Mouse (Mus musculus) kidney, embryonic 15.5 days (tissue): ENCODE measurements around the gene Aff1. TPM values are rescaled to one million over a fixed set of nuclear protein-coding genes. Genes with fewer than 3 reads are reported as not detected.

ENCODE experiments used
- ATAC-seq: fragments of 200-750 bp; cut with Nextera tagmentation; replicated peaks from 2 replicates; pipeline ENCODE4 v1.8.0; 2017; ENCODE audit warnings: moderate TSS enrichment; ENCODE audit not compliant: low FRiP score
- H3K27ac ChIP-seq: fragments of 300-500 bp; sonication (generic); 2 replicates; pipeline ENCODE4 v1.5.1; 2015; ENCODE audit warnings: mild to moderate bottlenecking, inconsistent platforms
- H3K27me3 ChIP-seq: fragments of 300-500 bp; sonication (generic); 2 replicates; pipeline ENCODE4 v1.6.1; 2015; ENCODE audit warnings: inconsistent platforms
- H3K36me3 ChIP-seq: fragments of 300-500 bp; sonication (generic); 2 replicates; pipeline ENCODE4 v1.6.1; 2015; ENCODE audit warnings: inconsistent platforms
- H3K4me1 ChIP-seq: fragments of 300-500 bp; sonication (generic); 2 replicates; pipeline ENCODE4 v1.6.1; 2015; ENCODE audit warnings: inconsistent platforms
- H3K4me2 ChIP-seq: fragments of 300-500 bp; sonication (generic); 2 replicates; pipeline ENCODE4 v1.6.1; 2015; ENCODE audit warnings: moderate library complexity, mild to moderate bottlenecking, inconsistent platforms
- H3K4me3 ChIP-seq: fragments of 300-500 bp; sonication (generic); replicated peaks from 2 replicates; pipeline ENCODE4 v1.5.1; 2015; ENCODE audit warnings: mild to moderate bottlenecking, inconsistent platforms
- H3K9ac ChIP-seq: fragments of 300-500 bp; sonication (generic); 2 replicates; pipeline ENCODE4 v1.6.1; 2015; ENCODE audit warnings: mild to moderate bottlenecking, inconsistent platforms
- H3K9me3 ChIP-seq: fragments of 300-500 bp; sonication (generic); replicated peaks from 2 replicates; pipeline ENCODE4 v1.6.1; 2016; ENCODE audit warnings: inconsistent platforms
- WGBS: fragments of 180-500 bp; shearing (Covaris S2); methylation state at CpG from one replicate; pipeline ENCODE4 v1.1.7; 2015; ENCODE audit warnings: mixed read lengths; 5-methylcytosine and 5-hydroxymethylcytosine counted together
- polyA plus RNA-seq: library from polyadenylated mRNA; unstranded; fragments of >200 nt; fragmentation: Nextera tagmentation; extraction: Ambion mirVana; gene quantifications from 2 replicates; pipeline ENCODE4 v1.2.1, GENCODE M21; 2015

Gene Aff1
- polyA plus RNA-seq, 1 experiment from 2014 or later, result 12.3 TPM

- ATAC-seq, result no peak
Observed at GRCm38 (mm10) chr5:103770447-103771222, 78.5 kb downstream of the Aff1 start.

GRCm38 (mm10) chr5:103771380-103771779 lies 79.2 kb downstream of the Aff1 start:
- Histone ChIP-seq H3K9ac (no peak overlapping the region), H3K27ac (peak overlapping the region; percentile 91), H3K36me3 (no peaks in the 10 kb centered on the region), H3K4me3 (no peak overlapping the region), H3K27me3 (no peaks in the 10 kb centered on the region), H3K9me3 (no peaks in the 10 kb centered on the region), H3K4me2 (no peak overlapping the region), H3K4me1 (peaks cover 71% of the 10 kb centered on the region)
- 23% methylated on average over 6 of the region's 6 CpGs for WGBS
- no peak for ATAC-seq

More at GRCm38 (mm10) chr5:103770447-103771222, 78.5 kb downstream of the Aff1 start:
- H3K9ac ChIP-seq, result no peak overlapping the region
- H3K4me1 ChIP-seq, result peaks cover 64% of the 10 kb centered on the region
- peak overlapping the region; percentile 91 for H3K27ac ChIP-seq
- peaks cover 5% of the 10 kb centered on the region for H3K9me3 ChIP-seq
- no peak overlapping the region for H3K4me3 ChIP-seq
- no peak overlapping the region for H3K4me2 ChIP-seq
- no peaks in the 10 kb centered on the region for H3K27me3 ChIP-seq
- peaks cover 7% of the 10 kb centered on the region; the same call in 1 of the 2 replicates for H3K36me3 ChIP-seq
- 76% methylated on average over 6 of the region's 6 CpGs for WGBS

GRCm38 (mm10) chr5:103772252-103772651 lies 80.1 kb downstream of the Aff1 start:
- peak overlapping the region; percentile 91 for H3K27ac ChIP-seq
- no peaks in the 10 kb centered on the region for H3K36me3 ChIP-seq
- no peak overlapping the region for H3K4me3 ChIP-seq
- WGBS, result 17% methylated on average over 4 of the region's 4 CpGs
- ATAC-seq, result peak; percentile 44
- H3K4me1 ChIP-seq, result peaks cover 79% of the 10 kb centered on the region
- H3K4me2 ChIP-seq, result peak overlapping the region; percentile 43
- no peaks in the 10 kb centered on the region for H3K9me3 ChIP-seq
- 0 out of 2 replicates have a peak overlapping the region, but pooled peaks have one; percentile 33 for H3K9ac ChIP-seq
- H3K27me3 ChIP-seq, result no peaks in the 10 kb centered on the region

- H3K4me1 ChIP-seq, result peaks cover 88% of the 10 kb centered on the region
- peak overlapping the region; percentile 33 for H3K9ac ChIP-seq
- ATAC-seq, result no peak
- no peaks in the 10 kb centered on the region for H3K36me3 ChIP-seq
- peak overlapping the region; percentile 91 for H3K27ac ChIP-seq
- H3K4me3 ChIP-seq, result 0 out of 2 replicates have a peak overlapping the region, but pooled peaks have one; percentile 10
- 16% methylated on average over 5 of the region's 5 CpGs for WGBS
- no peaks in the 10 kb centered on the region for H3K27me3 ChIP-seq
- H3K4me2 ChIP-seq, result peak overlapping the region; percentile 43
- no peaks in the 10 kb centered on the region for H3K9me3 ChIP-seq
Observed at GRCm38 (mm10) chr5:103773100-103773552, 81.0 kb downstream of the Aff1 start.

GRCm38 (mm10) chr5:103774703-103775333 lies 82.6 kb downstream of the Aff1 start:
- no peaks in the 10 kb centered on the region for H3K9me3 ChIP-seq
- H3K4me1 ChIP-seq, result peaks cover 95% of the 10 kb centered on the region
- no peaks in the 10 kb centered on the region for H3K36me3 ChIP-seq
- no peaks in the 10 kb centered on the region for H3K27me3 ChIP-seq
- H3K27ac ChIP-seq, result peak overlapping the region; percentile 78
- ATAC-seq, result no peak
- no peak overlapping the region for H3K9ac ChIP-seq
- H3K4me3 ChIP-seq, result no peak overlapping the region
- 54% methylated on average over 11 of the region's 11 CpGs for WGBS
- no peak overlapping the region; the same call in 1 of the 2 replicates for H3K4me2 ChIP-seq

GRCm38 (mm10) chr5:103775429-103775828 lies 83.3 kb downstream of the Aff1 start:
- 63% methylated on average over 13 of the region's 13 CpGs for WGBS

GRCm38 (mm10) chr5:103776842-103777241 lies 84.7 kb downstream of the Aff1 start:
- Histone ChIP-seq H3K4me2 (no peak overlapping the region), H3K4me1 (peaks cover 97% of the 10 kb centered on the region), H3K4me3 (no peak overlapping the region), H3K9ac (no peak overlapping the region), H3K27ac (peak overlapping the region; percentile 95), H3K9me3 (no peaks in the 10 kb centered on the region), H3K27me3 (no peaks in the 10 kb centered on the region), H3K36me3 (no peaks in the 10 kb centered on the region)
- 52% methylated on average over 4 of the region's 4 CpGs for WGBS
- ATAC-seq, result no peak

More at GRCm38 (mm10) chr5:103775429-103775828, 83.3 kb downstream of the Aff1 start:
- no peaks in the 10 kb centered on the region for H3K27me3 ChIP-seq
- peak overlapping the region; percentile 78 for H3K27ac ChIP-seq
- ATAC-seq, result no peak
- H3K9me3 ChIP-seq, result no peaks in the 10 kb centered on the region
- no peak overlapping the region for H3K4me2 ChIP-seq
- H3K4me3 ChIP-seq, result no peak overlapping the region
- H3K36me3 ChIP-seq, result no peaks in the 10 kb centered on the region
- peaks cover 93% of the 10 kb centered on the region for H3K4me1 ChIP-seq
- no peak overlapping the region for H3K9ac ChIP-seq

- no peak overlapping the region for H3K9ac ChIP-seq
- H3K4me1 ChIP-seq, result peaks cover 96% of the 10 kb centered on the region
- peak overlapping the region; percentile 56 for H3K4me2 ChIP-seq
- peak overlapping the region; percentile 95 for H3K27ac ChIP-seq
- no peaks in the 10 kb centered on the region for H3K27me3 ChIP-seq
- ATAC-seq, result no peak
- 41% methylated on average over 4 of the region's 4 CpGs for WGBS
- no peaks in the 10 kb centered on the region for H3K9me3 ChIP-seq
- no peak overlapping the region for H3K4me3 ChIP-seq
- no peaks in the 10 kb centered on the region for H3K36me3 ChIP-seq
Observed at GRCm38 (mm10) chr5:103777446-103777845, 85.3 kb downstream of the Aff1 start.

- Histone ChIP-seq H3K27ac (peak overlapping the region; percentile 95), H3K9me3 (no peaks in the 10 kb centered on the region), H3K36me3 (peaks cover 3% of the 10 kb centered on the region; the same call in 1 of the 2 replicates), H3K4me1 (peaks cover 94% of the 10 kb centered on the region), H3K27me3 (no peaks in the 10 kb centered on the region), H3K4me3 (peak overlapping the region; percentile 33), H3K9ac (peak overlapping the region; percentile 14; the same call in 1 of the 2 replicates), H3K4me2 (peak overlapping the region; percentile 56)
- WGBS, result 6% methylated on average over 17 of the region's 17 CpGs
- ATAC-seq, result peak; percentile 89
Observed at GRCm38 (mm10) chr5:103778314-103779117, 86.3 kb downstream of the Aff1 start.

GRCm38 (mm10) chr5:103779836-103780235 lies 87.7 kb downstream of the Aff1 start:
- Histone ChIP-seq H3K4me2 (no peak overlapping the region), H3K36me3 (peaks cover 16% of the 10 kb centered on the region), H3K9me3 (no peaks in the 10 kb centered on the region), H3K4me3 (no peak overlapping the region), H3K27ac (peak overlapping the region; percentile 95), H3K9ac (no peak overlapping the region), H3K27me3 (no peaks in the 10 kb centered on the region), H3K4me1 (peaks cover 86% of the 10 kb centered on the region)
- 35% methylated on average over 10 of the region's 10 CpGs for WGBS
- ATAC-seq, result no peak

GRCm38 (mm10) chr5:103780266-103780665 lies 88.1 kb downstream of the Aff1 start:
- peaks cover 81% of the 10 kb centered on the region for H3K4me1 ChIP-seq
- H3K4me2 ChIP-seq, result no peak overlapping the region
- 42% methylated on average over 6 of the region's 6 CpGs for WGBS
- ATAC-seq, result no peak
- H3K27me3 ChIP-seq, result no peaks in the 10 kb centered on the region
- H3K36me3 ChIP-seq, result peaks cover 20% of the 10 kb centered on the region
- no peaks in the 10 kb centered on the region for H3K9me3 ChIP-seq
- no peak overlapping the region for H3K9ac ChIP-seq
- no peak overlapping the region for H3K27ac ChIP-seq
- no peak overlapping the region for H3K4me3 ChIP-seq
